ENCODE assay signal across 8 mouse cellular contexts in the genomic region with DNA sequence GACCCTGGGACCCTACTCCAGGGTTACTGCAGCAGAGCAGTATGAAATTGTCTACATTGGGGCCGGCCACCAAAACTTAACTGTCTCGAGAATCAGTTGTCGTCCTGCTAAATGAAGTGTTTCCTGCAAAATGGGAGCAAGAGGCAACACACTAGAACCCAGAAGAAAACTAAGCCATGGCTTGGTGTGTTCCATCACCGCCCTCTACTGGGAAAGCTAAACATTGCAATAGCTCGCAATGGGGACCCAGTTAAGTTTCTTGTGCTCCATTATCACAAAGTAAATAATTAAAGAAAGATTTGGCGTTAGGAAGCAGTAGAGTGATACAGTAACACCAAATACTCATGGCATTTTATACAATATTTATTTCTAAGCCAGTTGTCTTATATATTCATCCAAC.
DNase-seq lines count a peak whose midpoint lies in the region.

No protein-coding gene starts in this region.

- DNase-seq in gastrocnemius, postnatal 10 days: peak; percentile 33
- no peak for DNase-seq in gastrocnemius, adult 8-10 months (ENCODE audit: low spot score in 2 of 2)
- DNase-seq in B cell, adult 2 months: peak; percentile 54 to 58
- DNase-seq in brain, adult 2 months (ENCODE audit: low read depth, low spot score): peak; percentile 82
- peak; percentile 19 to 57 for DNase-seq in frontal cortex, postnatal 14 days (ENCODE audit: low spot score in 2 of 2)
- DNase-seq in layer of hippocampus, postnatal 10 days (ENCODE audit: low spot score in 2 of 2): peak; percentile 62 to 80
- DNase-seq in lung, postnatal 36 days: peak; percentile 77
- peak; percentile 79 for DNase-seq in thymus, postnatal 14 days

Comparison
In these comparisons a context has a peak if more than half of its experiments do, and no peak if none do; other contexts are left out.
1. DNase-seq: peak in gastrocnemius, postnatal 10 days (single experiment), B cell, adult 2 months (2 of 2), brain, adult 2 months (single experiment), frontal cortex, postnatal 14 days (2 of 2), layer of hippocampus, postnatal 10 days (2 of 2), lung, postnatal 36 days (single experiment) and thymus, postnatal 14 days (single experiment); none in gastrocnemius, adult 8-10 months (0 of 2).